Mouse (Mus musculus): Measurements from ENCODE around the gene Myo18a. TPM values are rescaled to one million over a fixed set of nuclear protein-coding genes. Genes with fewer than 3 reads are reported as not detected.

Myo18a gene
- polyA plus RNA-seq, 1 experiment = 20.0 TPM

DNA sequence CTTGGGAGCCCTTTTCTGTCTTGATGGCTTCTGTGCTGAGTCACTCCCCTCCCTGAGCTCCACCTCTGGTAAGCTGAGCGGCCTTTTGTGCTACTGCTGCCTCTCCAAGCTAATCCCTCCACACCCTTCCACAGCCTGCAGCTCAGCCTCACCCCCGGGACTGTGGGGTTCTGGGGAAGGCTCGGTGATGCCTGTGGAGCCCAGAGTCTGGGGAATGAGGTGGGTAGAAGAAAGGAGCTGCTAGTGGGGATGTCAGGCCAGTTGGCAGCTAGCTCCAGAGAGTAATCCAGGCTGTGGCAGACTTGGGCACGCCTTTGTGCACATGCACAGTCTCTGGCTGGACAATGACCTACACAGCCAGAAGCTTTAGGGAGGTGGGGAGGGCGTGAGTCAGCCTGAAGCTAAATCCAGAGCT, 45.0 kb downstream of the Myo18a start:
- H3K36me3 ChIP-seq (replicated peaks; ENCODE audit: low read length) = peaks cover 46% of the 10 kb centered on the region
- H3K27me3 ChIP-seq (replicated peaks) = peaks cover 2% of the 10 kb centered on the region
- TF ChIP-seq GATA1 (IDR thresholded peaks at IDR 0.05; ENCODE audit: borderline replicate concordance, low read length) (no peak), FLI1 (IDR thresholded peaks at IDR 0.05; ENCODE audit: low read length) (no peak)
- peaks cover 95% of the 10 kb centered on the region for H3K4me1 ChIP-seq
- peak overlapping the region; percentile 54 for H3K4me3 ChIP-seq (replicated peaks)
- H3K9me3 ChIP-seq = no peaks in the 10 kb centered on the region

DNA sequence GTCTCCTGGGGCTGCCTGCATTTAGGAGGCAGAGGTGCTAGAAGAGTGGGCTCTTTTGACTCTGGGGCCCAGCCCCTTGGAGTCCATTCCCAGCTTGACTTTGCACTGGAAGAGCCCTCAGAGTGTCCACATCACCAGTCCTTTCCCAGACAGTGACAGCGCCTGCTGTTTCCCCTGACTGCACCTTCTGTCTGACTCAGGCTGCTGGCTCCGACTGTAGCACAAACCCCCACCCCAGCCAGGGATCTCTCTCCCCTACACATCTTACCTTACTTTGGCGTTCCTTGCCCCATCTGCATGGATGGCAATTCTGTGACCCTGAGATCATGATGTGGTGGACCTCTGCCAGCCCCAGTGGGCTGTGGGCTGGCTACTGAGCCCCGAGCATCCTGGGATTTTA, 46.2 kb downstream of the Myo18a start:
- TF ChIP-seq GATA1 (IDR thresholded peaks at IDR 0.05; ENCODE audit: borderline replicate concordance, low read length) (no peak), FLI1 (IDR thresholded peaks at IDR 0.05; ENCODE audit: low read length) (no peak)
- H3K36me3 ChIP-seq (replicated peaks; ENCODE audit: low read length) = peaks cover 56% of the 10 kb centered on the region
- H3K9me3 ChIP-seq = no peaks in the 10 kb centered on the region

DNA sequence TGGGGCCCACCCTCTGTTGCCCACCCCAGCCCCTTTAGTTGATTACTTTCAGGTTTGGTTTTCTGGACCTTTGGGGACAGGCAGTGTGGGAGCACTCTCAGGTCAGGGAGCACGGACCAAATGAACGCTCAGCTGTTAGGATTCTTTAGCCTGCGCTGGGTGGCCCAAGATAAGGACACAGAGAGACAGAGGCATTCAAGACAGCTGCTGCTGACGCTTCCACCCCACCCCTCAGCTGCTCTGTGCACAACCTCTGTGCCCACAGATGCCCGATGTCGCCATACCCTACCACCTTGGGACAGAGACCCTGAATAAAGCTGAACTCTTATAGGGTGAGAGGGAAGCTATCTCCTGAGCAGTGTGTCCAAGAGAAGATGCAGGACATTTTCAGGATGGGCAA, 47.0 kb downstream of the Myo18a start:
- TF ChIP-seq GATA1 (IDR thresholded peaks at IDR 0.05; ENCODE audit: borderline replicate concordance, low read length) (no peak), FLI1 (IDR thresholded peaks at IDR 0.05; ENCODE audit: low read length) (no peak)
- peaks cover 64% of the 10 kb centered on the region for H3K36me3 ChIP-seq (replicated peaks; ENCODE audit: low read length)
- peaks cover 2% of the 10 kb centered on the region for H3K27me3 ChIP-seq (replicated peaks)

More for the DNA sequence above, 46.2 kb downstream of the Myo18a start:
- Histone ChIP-seq H3K4me3 (replicated peaks) (no peak overlapping the region), H3K27me3 (replicated peaks) (peaks cover 2% of the 10 kb centered on the region), H3K4me1 (peaks cover 94% of the 10 kb centered on the region)

DNA sequence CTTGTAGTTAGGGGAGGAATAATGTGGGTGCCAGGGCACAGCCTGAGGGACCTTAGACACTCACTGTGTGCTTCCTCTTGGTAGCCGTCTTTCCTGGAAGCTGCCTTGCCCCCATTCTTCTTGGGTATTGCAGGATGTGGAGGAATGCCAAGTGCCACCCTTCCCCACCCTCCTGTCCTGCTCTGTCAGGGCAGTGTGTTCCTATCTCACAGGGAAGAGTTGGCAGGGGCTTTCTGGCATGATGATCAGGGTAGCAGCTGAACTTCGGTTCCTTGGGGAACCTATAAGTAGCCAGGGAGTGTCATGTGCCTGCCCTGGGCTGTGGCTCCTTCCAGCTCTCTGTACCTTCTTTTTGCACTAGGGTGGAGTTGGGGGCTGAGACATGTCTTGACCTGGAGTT, 50.9 kb downstream of the Myo18a start:
- Histone ChIP-seq H3K4me1 (peaks cover 74% of the 10 kb centered on the region), H3K9me3 (no peaks in the 10 kb centered on the region), H3K27me3 (replicated peaks) (peaks cover 2% of the 10 kb centered on the region), H3K36me3 (replicated peaks; ENCODE audit: low read length) (peaks cover 88% of the 10 kb centered on the region), H3K4me3 (replicated peaks) (no peak overlapping the region)
- TF ChIP-seq GATA1 (IDR thresholded peaks at IDR 0.05; ENCODE audit: borderline replicate concordance, low read length) (no peak), FLI1 (IDR thresholded peaks at IDR 0.05; ENCODE audit: low read length) (no peak)

More for the DNA sequence above, 47.0 kb downstream of the Myo18a start:
- peaks cover 93% of the 10 kb centered on the region for H3K4me1 ChIP-seq
- no peaks in the 10 kb centered on the region for H3K9me3 ChIP-seq
- H3K4me3 ChIP-seq (replicated peaks) = no peak overlapping the region

DNA sequence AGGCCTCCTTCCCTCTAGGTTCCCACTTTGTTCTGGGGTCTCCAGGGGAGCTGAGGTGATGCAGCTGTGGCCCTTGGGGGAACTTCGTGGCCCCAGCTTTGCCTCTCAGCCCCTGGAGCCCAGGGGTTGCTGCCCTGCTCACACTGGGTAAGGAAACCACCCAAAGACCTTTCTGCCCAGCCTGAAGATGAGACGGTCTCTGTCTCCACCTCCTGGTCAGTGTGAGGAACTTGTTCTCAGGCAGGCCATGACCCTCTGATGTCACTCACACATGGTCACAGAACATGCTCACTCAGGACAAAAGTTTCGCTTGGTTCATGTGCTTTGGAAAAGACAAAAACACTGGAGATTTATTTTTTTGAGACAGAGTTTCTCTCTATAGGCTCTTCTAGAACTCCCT, 53.0 kb downstream of the Myo18a start:
- Histone ChIP-seq H3K36me3 (replicated peaks; ENCODE audit: low read length) (peaks cover 93% of the 10 kb centered on the region), H3K4me1 (peaks cover 53% of the 10 kb centered on the region), H3K9me3 (no peaks in the 10 kb centered on the region), H3K27me3 (replicated peaks) (no peaks in the 10 kb centered on the region), H3K4me3 (replicated peaks) (no peak overlapping the region)
- TF ChIP-seq FLI1 (IDR thresholded peaks at IDR 0.05; ENCODE audit: low read length) = no peak
- no peak for TF ChIP-seq GATA1 (IDR thresholded peaks at IDR 0.05; ENCODE audit: borderline replicate concordance, low read length)

DNA sequence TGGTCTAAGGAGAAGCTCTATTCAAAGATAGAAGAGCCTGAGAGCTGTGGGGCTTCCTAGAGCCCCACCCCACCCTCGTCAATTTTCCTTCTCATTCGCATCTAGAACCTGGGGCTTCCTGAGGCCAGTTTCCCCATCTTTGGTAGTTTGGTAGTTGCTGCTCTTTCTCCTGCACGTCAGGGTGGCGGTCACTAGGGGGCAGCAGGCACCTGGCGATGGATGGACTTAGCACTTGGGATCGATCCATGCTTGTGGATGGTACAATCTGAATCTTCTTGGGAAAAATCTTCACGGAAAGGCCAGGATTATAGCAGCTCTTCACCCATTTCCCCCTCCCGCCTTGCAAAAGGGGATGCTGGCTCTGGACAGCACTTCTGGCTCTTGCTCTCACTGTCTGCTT, 58.6 kb downstream of the Myo18a start:
- Histone ChIP-seq H3K4me1 (peaks cover 28% of the 10 kb centered on the region), H3K4me3 (replicated peaks) (no peak overlapping the region), H3K9me3 (no peaks in the 10 kb centered on the region), H3K36me3 (replicated peaks; ENCODE audit: low read length) (peaks cover 99% of the 10 kb centered on the region), H3K27me3 (replicated peaks) (no peaks in the 10 kb centered on the region)
- TF ChIP-seq GATA1 (IDR thresholded peaks at IDR 0.05; ENCODE audit: borderline replicate concordance, low read length) (no peak), FLI1 (IDR thresholded peaks at IDR 0.05; ENCODE audit: low read length) (no peak)

DNA sequence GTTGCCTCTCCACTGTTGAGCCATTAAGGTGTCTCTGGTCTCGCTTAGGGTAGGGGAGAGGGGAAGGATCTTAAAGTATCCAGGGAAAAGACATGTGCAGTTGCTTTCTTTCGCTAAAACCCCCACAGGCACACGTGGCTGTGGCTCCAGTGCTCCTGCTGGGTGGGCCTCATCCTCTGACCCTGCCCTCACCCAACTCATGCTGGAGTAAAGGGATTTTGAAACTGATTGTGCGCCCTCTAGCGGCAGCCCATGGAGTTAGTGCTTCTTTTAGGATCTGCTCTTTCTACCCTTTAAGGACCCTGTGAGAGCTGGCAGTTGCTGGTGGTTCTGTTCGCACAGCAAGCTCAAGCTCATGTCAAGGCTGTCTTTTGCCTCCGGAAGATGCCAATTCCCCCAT, 59.7 kb downstream of the Myo18a start:
- Histone ChIP-seq H3K36me3 (replicated peaks; ENCODE audit: low read length) (peaks cover 99% of the 10 kb centered on the region), H3K4me1 (peaks cover 22% of the 10 kb centered on the region), H3K9me3 (no peaks in the 10 kb centered on the region), H3K4me3 (replicated peaks) (no peak overlapping the region), H3K27me3 (replicated peaks) (no peaks in the 10 kb centered on the region)
- no peak for TF ChIP-seq GATA1 (IDR thresholded peaks at IDR 0.05; ENCODE audit: borderline replicate concordance, low read length)

DNA sequence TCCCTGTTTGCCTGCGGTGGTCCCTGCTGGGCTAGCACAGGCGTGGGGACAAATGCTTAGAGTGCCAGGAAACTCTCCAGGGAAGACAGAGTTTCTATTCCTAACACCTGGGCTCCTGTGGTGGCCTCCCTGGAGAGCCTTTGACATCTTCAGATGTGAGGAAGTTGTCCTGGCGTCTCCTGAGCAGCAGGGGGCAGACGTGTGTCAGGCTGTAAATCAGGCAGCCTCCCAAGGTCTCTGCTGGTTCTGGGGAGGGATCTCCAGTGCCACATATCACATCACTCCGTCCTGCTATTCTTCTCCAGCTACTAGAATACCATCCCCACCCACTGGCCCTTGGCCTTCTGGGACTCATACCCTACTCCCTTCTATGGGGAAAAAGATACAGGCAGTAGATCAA, 62.8 kb downstream of the Myo18a start:
- TF ChIP-seq FLI1 (IDR thresholded peaks at IDR 0.05; ENCODE audit: low read length) = no peak
- no peak for TF ChIP-seq GATA1 (IDR thresholded peaks at IDR 0.05; ENCODE audit: borderline replicate concordance, low read length)
- Histone ChIP-seq H3K4me1 (peaks cover 29% of the 10 kb centered on the region), H3K27me3 (replicated peaks) (no peaks in the 10 kb centered on the region), H3K36me3 (replicated peaks; ENCODE audit: low read length) (peaks cover 100% of the 10 kb centered on the region), H3K4me3 (replicated peaks) (no peak overlapping the region), H3K9me3 (no peaks in the 10 kb centered on the region)

DNA sequence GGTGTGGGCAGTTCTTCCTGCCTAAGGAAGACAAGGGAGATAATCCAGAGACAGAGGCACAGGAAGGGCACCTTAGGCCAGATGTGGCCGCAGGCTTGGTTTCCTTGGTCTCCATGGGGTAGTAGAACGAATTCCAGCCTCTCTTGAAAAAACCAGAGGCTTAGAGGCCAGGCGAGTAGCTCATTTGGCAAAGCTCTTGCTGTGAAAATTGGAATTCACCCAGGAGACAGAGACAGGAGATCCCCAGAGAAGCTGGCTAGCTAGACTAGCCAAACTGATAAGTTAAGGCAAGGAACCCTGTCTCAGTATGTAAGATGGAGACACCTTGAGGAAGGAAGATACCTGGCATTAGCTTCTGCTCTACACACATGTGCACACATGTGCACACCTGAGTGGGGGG, 63.3 kb downstream of the Myo18a start:
- H3K4me1 ChIP-seq = peaks cover 27% of the 10 kb centered on the region
- peaks cover 100% of the 10 kb centered on the region for H3K36me3 ChIP-seq (replicated peaks; ENCODE audit: low read length)
- TF ChIP-seq FLI1 (IDR thresholded peaks at IDR 0.05; ENCODE audit: low read length) (no peak), GATA1 (IDR thresholded peaks at IDR 0.05; ENCODE audit: borderline replicate concordance, low read length) (no peak)
- H3K27me3 ChIP-seq (replicated peaks) = no peaks in the 10 kb centered on the region
- no peak overlapping the region for H3K4me3 ChIP-seq (replicated peaks)
- no peaks in the 10 kb centered on the region for H3K9me3 ChIP-seq

DNA sequence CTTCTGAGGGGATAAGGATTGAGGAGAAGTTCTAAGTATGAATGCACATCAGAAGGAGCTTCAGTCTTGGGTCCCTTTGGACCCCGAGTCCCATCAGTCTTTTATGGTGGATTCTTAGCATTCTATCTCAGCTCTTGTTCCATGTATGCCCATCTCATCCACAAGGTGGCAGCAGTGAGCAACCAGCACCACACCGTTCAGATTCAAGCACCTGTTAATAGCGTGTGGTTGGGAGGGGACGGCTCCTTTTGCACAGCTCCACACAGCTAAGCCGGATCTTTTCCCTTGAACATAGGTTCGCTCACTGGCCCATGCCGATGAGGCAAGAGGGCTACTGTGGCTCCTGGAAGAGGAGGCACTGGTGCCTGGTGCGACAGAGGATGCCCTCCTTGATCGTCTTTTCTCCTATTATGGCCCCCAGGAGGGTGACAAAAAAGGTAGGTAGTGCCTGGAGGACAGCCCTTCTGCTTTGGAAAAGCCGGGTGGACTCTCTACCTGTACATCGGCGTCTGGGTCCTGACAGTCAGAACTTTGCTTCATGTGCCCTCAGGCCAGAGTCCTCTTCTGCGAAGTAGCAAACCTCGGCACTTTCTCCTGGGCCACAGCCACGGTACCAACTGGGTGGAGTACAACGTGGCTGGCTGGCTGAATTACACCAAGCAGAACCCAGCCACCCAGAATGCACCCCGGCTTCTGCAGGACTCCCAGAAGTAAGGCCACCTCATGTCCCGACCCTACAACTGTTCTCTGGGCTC, 64.4 kb downstream of the Myo18a start:
- Histone ChIP-seq H3K36me3 (replicated peaks; ENCODE audit: low read length) (peaks cover 100% of the 10 kb centered on the region), H3K4me1 (peaks cover 26% of the 10 kb centered on the region), H3K9me3 (no peaks in the 10 kb centered on the region), H3K27me3 (replicated peaks) (no peaks in the 10 kb centered on the region), H3K4me3 (replicated peaks) (no peak overlapping the region)
- TF ChIP-seq FLI1 (IDR thresholded peaks at IDR 0.05; ENCODE audit: low read length) = no peak
